Mouse (Mus musculus): ENCODE results near the gene Lgmn.

GRCm38 (mm10) chr12:102369488-102370235 lies 70.0 kb downstream of the Lgmn start:
- TF ChIP-seq CTCF (IDR thresholded peaks at IDR 0.05; ENCODE audit: low read depth) = no peak
- TF ChIP-seq EP300 (IDR thresholded peaks at IDR 0.05; ENCODE audit: low read depth) = no peak
